Mouse (Mus musculus): ENCODE data around the gene Efcab7.

- TF ChIP-seq UBTF (IDR thresholded peaks at IDR 0.05; ENCODE audit: low read depth, low read length) (no peak), MAX (IDR thresholded peaks at IDR 0.05; ENCODE audit: low read length) (no peak), E2F4 (IDR thresholded peaks at IDR 0.05; ENCODE audit: insufficient replicate concordance, low read depth, low read length) (no peak), USF2 (conservative IDR thresholded peaks at IDR 0.05; ENCODE audit: low read depth, low read length) (no peak), CTCF (conservative IDR thresholded peaks at IDR 0.05 in 1 of 2, IDR thresholded peaks at IDR 0.05 in 1 of 2; ENCODE audit: low read depth in 2 of 2, low read length in 2 of 2) (no peak), MAZ (IDR thresholded peaks at IDR 0.05; ENCODE audit: low read depth, low read length) (no peak), POLR2AphosphoS2 (IDR thresholded peaks at IDR 0.05; ENCODE audit: low read depth, low read length) (no peak), ZNF384 (IDR thresholded peaks at IDR 0.05; ENCODE audit: low read depth, low read length) (no peak), EP300 (IDR thresholded peaks at IDR 0.05; ENCODE audit: low read length) (no peak), ZMIZ1 (IDR thresholded peaks at IDR 0.05; ENCODE audit: low read depth, low read length) (no peak)
Measured at GRCm38 (mm10) chr4:99955396-99955795, 126.4 kb downstream of the Efcab7 start.

Data from CH12.LX (cell line).